Mouse (Mus musculus) liver, adult 2 months (tissue): ENCODE measurements around the gene Ubxn1.

ENCODE experiments used
- CTCF ChIP-seq: fragments of 200-500 bp; IDR thresholded peaks from 2 replicates; pipeline ENCODE4 v1.5.1; 2011; ENCODE audit warnings: low read depth, low read length, control low read depth
- POLR2A ChIP-seq: fragments of 200-500 bp; IDR thresholded peaks from 2 replicates; pipeline ENCODE4 v1.6.1; 2011; ENCODE audit warnings: low read length, control low read depth; ENCODE audit not compliant: insufficient read depth; ENCODE audit errors: extremely low read depth

GRCm38 (mm10) chr19:8853117-8853516 is 18.2 kb upstream of the Ubxn1 start:
- TF ChIP-seq POLR2A (no peak), CTCF (no peak)
